Mouse (Mus musculus): ENCODE measurements around the gene Arl8b. TPM values are rescaled to one million over a fixed set of nuclear protein-coding genes. Genes with fewer than 3 reads are reported as not detected.
A peak's percentile ranks its signal among the peaks of the same experiment; 100 is the strongest.
"Not testable (repeated sequence)": the region's sequence is repeated elsewhere in the genome, so short reads cannot be mapped to it uniquely, and the experiment has no call there.

Gene Arl8b
- total RNA-seq, 2 experiments from 2014 or later: 112 to 122 TPM

GRCm38 (mm10) chr6:108833963-108834697 is 51.2 kb downstream of the Arl8b start:
- DNase-seq: no peak
- intact Hi-C loops (cut with DNase I): no loop called here

DNA sequence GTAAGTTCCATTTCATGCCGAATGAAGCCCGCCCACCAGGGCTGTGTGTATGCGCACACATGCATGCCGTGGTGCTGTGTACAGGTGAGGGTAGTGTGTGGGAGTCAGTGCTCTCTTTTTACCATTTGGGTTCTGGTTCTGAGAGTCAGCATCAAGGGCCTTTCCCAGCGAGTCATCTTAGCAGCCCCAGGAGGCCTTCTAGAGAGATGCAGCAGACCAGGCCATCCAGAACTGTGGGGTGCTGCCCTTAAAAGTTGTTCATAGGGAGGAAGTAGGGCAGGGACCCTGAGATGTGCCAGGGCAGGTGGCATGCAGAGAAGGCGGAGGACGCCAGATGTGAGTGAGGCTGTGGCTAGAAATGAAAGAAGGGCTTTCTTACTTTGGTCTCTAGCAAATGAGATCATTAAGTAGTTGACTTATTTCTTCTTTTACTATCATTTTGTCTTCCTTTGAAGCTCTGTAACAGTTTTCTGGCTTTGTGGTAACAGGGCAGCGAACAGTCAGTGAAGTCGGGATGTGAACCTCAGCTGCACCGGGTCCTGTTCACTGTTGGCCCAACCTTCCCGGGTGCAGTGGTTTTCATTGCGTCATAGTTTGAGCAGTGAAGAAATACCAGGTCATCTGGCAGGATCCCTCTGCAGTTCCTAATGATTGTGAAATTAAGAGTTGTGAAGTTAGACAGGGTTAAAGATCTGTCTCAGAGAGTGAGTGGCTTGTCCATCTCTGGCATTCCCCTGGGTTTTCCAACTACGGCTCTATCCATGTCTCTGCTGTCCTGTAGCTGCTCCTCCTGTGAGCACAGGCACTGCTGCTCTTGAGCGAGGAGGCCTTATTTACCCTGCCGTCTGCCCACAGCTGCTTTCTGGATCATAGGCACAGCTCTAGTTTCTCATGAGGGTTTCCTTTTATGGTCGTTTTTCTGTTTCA is 53.1 kb downstream of the Arl8b start:
- DNase-seq: no peak
- intact Hi-C loops (cut with DNase I): no loop called here

DNA sequence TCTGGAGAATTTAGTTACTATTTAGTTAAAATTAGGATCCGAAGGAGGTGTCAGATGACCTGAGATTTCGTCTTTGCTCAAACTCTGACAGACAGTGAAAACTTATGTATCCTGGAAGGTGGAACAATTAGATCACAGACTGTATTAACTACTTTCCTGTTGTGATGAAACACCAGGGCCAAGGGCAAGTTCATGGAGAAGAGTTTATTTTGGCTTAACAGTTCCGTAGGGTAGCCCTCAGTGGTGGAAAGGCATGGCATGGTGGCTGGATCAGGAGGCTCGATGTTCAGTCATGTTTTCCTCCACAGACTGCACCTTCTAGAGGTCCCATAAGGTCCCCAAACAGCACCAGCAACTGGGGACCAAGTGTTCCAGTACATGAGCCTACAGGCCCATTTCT is 54.2 kb downstream of the Arl8b start:
- intact Hi-C loops (cut with DNase I): no loop called here
- DNase-seq: no peak

DNA sequence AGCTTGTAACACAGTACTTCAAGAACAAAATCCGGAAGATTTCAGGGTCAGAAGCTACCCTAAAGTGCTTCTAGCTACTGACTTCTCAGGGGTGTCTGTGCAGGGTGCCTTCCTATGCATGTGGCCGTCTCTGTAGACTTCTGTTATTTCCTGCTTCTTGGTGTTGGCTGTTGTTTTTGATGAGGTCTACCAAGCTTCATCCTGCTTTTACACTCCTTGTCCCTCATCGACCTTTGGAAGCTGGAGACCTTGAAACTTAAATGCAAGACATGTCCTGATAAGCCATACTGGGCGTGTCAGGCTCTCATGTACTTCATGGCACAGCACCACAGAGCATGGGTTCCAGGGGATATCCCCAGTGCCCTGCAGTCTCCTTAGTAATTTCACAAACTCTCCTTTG is 55.1 kb downstream of the Arl8b start:
- DNase-seq: no peak
- intact Hi-C loops (cut with DNase I): no loop called here

- intact Hi-C loops (cut with DNase I): no loop called here
- no peak for DNase-seq
Measured at GRCm38 (mm10) chr6:108839432-108839831, 56.5 kb downstream of the Arl8b start.

- intact Hi-C loops (cut with DNase I): no loop called here
Measured at GRCm38 (mm10) chr6:108840861-108841640, 58.2 kb downstream of the Arl8b start.

DNA sequence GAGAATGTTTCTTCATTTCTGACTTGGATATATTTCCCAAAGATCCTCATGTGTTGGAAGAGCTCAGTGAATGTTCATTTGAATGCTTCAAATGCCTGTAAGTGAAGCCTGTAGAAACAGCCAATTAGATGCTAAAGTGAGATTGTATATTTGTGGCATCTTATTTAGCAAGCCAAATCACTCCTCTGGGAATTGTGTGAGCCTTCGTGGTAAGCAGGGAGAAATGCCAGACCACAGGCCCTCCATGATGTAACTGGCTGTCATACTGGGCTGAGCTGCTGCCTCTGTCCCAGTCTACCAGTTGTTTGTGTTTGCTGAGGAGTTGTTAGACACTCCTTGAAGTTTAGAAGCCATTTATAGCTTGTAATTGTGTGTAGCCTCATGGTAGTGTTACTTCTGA is 60.8 kb downstream of the Arl8b start:
- intact Hi-C loops (cut with DNase I): no loop called here
- no peak for DNase-seq

More at GRCm38 (mm10) chr6:108840861-108841640, 58.2 kb downstream of the Arl8b start:
- no peak for DNase-seq

DNA sequence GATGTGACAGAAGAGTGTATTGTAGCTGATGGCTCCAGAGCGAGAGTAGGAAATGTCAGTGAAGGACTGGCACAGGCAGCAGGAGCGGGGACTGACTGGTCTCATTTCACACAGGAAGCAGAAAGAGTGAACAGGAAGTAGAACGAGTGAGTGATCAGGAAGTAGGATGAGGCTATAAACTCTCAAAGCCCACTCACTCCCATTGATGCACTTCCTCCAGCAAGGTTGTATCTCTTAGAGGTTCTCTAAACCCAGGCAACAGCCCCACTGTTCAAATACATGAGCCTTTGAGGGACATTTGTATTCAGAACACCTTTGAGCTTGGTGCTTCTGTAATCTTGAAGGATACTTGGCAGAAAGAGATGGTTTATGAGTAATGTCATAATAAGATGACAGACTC is 61.2 kb downstream of the Arl8b start:
- DNase-seq: no peak
- intact Hi-C loops (cut with DNase I): no loop called here

DNA sequence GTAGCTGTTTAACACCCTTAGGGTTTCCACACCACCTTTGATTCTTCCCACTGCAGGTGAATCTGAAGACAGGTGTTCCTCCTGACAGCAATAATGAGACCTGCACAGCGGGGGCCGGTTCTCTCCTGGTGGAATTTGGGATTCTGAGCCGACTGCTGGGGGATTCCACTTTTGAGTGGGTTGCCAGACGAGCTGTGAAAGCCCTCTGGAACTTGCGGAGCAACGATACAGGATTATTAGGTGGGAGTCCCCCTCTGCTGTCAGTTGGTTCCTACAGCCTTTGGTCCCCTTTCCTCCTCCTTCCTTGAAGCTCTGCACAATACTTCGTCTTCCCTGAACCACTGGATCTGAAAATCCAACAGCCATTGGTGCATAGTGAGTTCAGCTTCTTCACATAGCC is 61.9 kb downstream of the Arl8b start:
- intact Hi-C loops (cut with DNase I): no loop called here
- DNase-seq: no peak

- no peak for DNase-seq
- intact Hi-C loops (cut with DNase I): no loop called here
Measured at GRCm38 (mm10) chr6:108852088-108852670, 69.3 kb downstream of the Arl8b start.

DNA sequence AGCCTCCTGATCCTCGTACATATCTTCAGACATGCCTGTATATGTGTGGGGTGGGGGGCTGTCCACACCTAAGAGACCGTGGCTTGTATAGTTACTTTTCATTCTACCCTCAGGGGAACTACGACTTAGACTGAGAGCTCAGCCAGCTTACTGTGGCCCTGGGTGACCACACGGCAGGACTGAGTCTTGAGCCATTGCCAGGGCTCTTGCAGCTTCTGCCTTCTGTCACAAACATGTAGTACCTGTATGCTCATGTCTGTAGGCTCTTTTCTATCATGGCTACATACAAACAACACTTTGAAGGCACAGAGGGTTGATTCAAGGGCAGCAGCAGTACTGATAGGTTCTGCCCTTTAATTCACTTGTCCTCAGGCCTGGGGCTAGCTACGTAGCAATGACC is 70.1 kb downstream of the Arl8b start:
- intact Hi-C loops (cut with DNase I): no loop called here
- no peak for DNase-seq

- DNase-seq: no peak
- intact Hi-C loops (cut with DNase I): no loop called here
Measured at GRCm38 (mm10) chr6:108858583-108858982, 75.7 kb downstream of the Arl8b start.

- DNase-seq: no peak
- intact Hi-C loops (cut with DNase I): no loop called here
Measured at GRCm38 (mm10) chr6:108861226-108861625, 78.3 kb downstream of the Arl8b start.

GRCm38 (mm10) chr6:108862548-108862947 is 79.6 kb downstream of the Arl8b start:
- intact Hi-C loops (cut with DNase I): no loop called here
- no peak for DNase-seq

DNA sequence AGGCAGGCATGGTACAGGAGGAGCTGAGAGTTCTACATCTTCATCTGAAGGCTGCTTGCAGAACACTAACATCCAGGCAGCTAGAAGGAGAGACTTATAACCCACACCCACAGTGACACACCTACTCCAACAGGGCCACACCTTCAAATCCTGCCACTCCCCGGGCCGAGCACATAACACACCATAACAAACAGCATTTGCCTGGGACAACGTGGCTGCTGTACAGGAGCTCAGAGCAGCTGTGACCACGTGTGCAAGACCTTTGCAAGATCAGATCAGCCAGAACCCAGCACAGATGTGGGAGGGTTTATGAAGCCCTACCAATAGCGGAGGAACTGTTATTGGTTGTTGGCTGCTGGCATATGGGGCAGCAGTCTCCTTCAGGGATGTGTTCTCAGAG is 83.4 kb downstream of the Arl8b start:
- no peak for DNase-seq
- intact Hi-C loops (cut with DNase I): no loop called here

DNA sequence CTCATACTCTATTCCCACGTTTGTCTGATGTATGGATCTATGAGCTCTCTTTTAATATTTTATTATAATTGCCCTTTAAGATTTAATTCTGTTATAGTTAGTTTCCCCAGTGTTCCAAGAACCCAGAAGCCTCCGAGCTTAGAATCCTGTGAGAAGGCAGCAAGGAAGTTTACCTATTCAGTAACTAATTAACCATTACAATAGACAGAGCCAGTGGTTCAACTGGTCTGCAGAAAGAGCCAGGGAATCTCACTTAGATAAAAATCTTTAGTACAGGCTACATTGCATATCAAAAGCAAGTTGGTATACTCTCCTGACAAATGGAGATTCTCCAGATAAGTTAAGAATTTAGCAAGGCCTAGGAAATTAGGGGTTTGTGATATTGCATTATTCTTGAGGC is 86.1 kb downstream of the Arl8b start:
- intact Hi-C loops (cut with DNase I); DNase-seq: not testable (repeated sequence)

DNA sequence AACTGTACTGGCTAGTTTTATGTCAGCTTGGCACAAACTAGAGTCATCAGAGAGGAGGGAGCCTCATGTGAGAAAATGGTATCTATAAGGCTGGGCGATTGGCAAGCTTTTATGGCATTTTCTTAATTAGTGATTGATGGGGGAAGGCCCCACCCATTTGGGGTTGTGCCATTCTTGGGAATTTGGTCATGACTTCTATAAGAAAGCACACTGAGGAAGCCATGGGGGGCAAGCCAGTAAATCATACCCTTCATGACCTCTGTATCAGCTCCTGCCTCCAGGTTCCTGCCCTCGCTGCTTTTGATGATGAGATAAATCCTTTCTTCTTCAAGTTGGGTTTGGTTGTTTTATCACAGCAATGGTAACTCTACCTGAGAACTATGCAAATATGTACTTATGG is 87.5 kb downstream of the Arl8b start:
- intact Hi-C loops (cut with DNase I): no loop called here
- no peak for DNase-seq

DNA sequence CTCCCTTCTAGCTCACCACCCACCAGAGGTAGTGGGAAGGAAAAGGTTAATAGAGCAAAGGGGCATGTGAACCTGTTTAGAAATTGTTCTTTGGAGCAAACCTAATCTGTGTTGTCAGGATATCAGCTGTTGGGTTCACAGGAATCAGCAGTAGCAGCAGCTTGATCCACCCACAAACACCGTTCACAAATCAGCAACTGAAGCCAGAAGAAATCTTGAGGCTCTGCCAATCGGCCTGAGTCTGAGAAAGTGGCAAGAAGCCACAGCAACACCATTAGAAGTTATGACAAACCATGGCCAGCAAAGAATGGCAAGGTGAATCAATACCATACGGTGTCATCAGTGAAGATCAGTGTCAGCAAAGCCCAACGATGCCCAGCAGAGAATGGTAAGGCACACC is 88.4 kb downstream of the Arl8b start:
- DNase-seq: peak; percentile 61
- intact Hi-C loops (cut with DNase I): no loop called here

Data from left cerebral cortex, postnatal 4 days (tissue).